Mouse (Mus musculus): ENCODE data around the gene Micu1.

The Micu1 gene

GRCm38 (mm10) chr10:59809991-59810574, 107.8 kb downstream of the Micu1 start:
- in situ Hi-C loops (cut with MboI, MseI): loop anchor here (5.0 kb wide), 1 partner anchor 433 kb away; no protein-coding TSS in a partner anchor

- in situ Hi-C loops (cut with MboI, MseI): loop anchor here (5.0 kb wide), 1 partner anchor 436 kb away; no protein-coding TSS in a partner anchor
Measured at GRCm38 (mm10) chr10:59812939-59813338, 110.7 kb downstream of the Micu1 start.

GRCm38 (mm10) chr10:59813759-59814158, 111.5 kb downstream of the Micu1 start:
- in situ Hi-C loops (cut with MboI, MseI): loop anchor here (5.0 kb wide), 1 partner anchor 436 kb away; no protein-coding TSS in a partner anchor

- in situ Hi-C loops (cut with MboI, MseI): loop anchor here (5.0 kb wide), 1 partner anchor 437 kb away; no protein-coding TSS in a partner anchor
Measured at GRCm38 (mm10) chr10:59814505-59815155, 112.4 kb downstream of the Micu1 start.

GRCm38 (mm10) chr10:59816569-59816968, 114.3 kb downstream of the Micu1 start:
- in situ Hi-C loops (cut with MboI, MseI): no loop called here

GRCm38 (mm10) chr10:59817528-59817927, 115.3 kb downstream of the Micu1 start:
- in situ Hi-C loops (cut with MboI, MseI): no loop called here

GRCm38 (mm10) chr10:59817991-59818390, 115.7 kb downstream of the Micu1 start:
- in situ Hi-C loops (cut with MboI, MseI): no loop called here

- in situ Hi-C loops (cut with MboI, MseI): no loop called here
Measured at GRCm38 (mm10) chr10:59819146-59819545, 116.9 kb downstream of the Micu1 start.

GRCm38 (mm10) chr10:59820886-59821285, 118.6 kb downstream of the Micu1 start:
- in situ Hi-C loops (cut with MboI, MseI): no loop called here

GRCm38 (mm10) chr10:59821334-59822066, 119.2 kb downstream of the Micu1 start:
- in situ Hi-C loops (cut with MboI, MseI): no loop called here

- in situ Hi-C loops (cut with MboI, MseI): no loop called here
Measured at GRCm38 (mm10) chr10:59822857-59823256, 120.6 kb downstream of the Micu1 start.

- in situ Hi-C loops (cut with MboI, MseI): loop anchor here (5.0 kb wide), 1 partner anchor 68 kb away; no protein-coding TSS in a partner anchor
Measured at GRCm38 (mm10) chr10:59825137-59825812, 123.0 kb downstream of the Micu1 start.

- in situ Hi-C loops (cut with MboI, MseI): loop anchor here (5.0 kb wide), 1 partner anchor 73 kb away; no protein-coding TSS in a partner anchor
Measured at GRCm38 (mm10) chr10:59829886-59830285, 127.6 kb downstream of the Micu1 start.

GRCm38 (mm10) chr10:59831950-59832349, 129.7 kb downstream of the Micu1 start:
- in situ Hi-C loops (cut with MboI, MseI): no loop called here

- in situ Hi-C loops (cut with MboI, MseI): no loop called here
Measured at GRCm38 (mm10) chr10:59835301-59836155, 133.3 kb downstream of the Micu1 start.

- in situ Hi-C loops (cut with MboI, MseI): no loop called here
Measured at GRCm38 (mm10) chr10:59837490-59837889, 135.2 kb downstream of the Micu1 start.

GRCm38 (mm10) chr10:59841434-59841833, 139.2 kb downstream of the Micu1 start:
- in situ Hi-C loops (cut with MboI, MseI): no loop called here

GRCm38 (mm10) chr10:59843125-59843524, 140.8 kb downstream of the Micu1 start:
- in situ Hi-C loops (cut with MboI, MseI): no loop called here

- in situ Hi-C loops (cut with MboI, MseI): no loop called here
Measured at GRCm38 (mm10) chr10:59844686-59845085, 142.4 kb downstream of the Micu1 start.

- in situ Hi-C loops (cut with MboI, MseI): no loop called here
Measured at GRCm38 (mm10) chr10:59846416-59846815, 144.1 kb downstream of the Micu1 start.

All from T-helper 1 cell (primary cell).